Mouse (Mus musculus) midbrain, embryonic 14.5 days (tissue): ENCODE results near the gene Prdm16. TPM values are rescaled to one million over a fixed set of nuclear protein-coding genes. Genes with fewer than 3 reads are reported as not detected.
A peak's percentile ranks its signal among the peaks of the same experiment; 100 is the strongest.

Experiments used
- ATAC-seq: fragments of 200-750 bp; cut with Nextera tagmentation; 2 replicates; pipeline ENCODE4 v1.8.0; 2017; ENCODE audit warnings: moderate number of reproducible peaks, moderate library complexity; ENCODE audit not compliant: low FRiP score, low TSS enrichment
- DNase-seq: peaks from one replicate; pipeline ENCODE4 v3.0.0-alpha.2; 2015
- H3K27ac ChIP-seq: fragments of 300-500 bp; sonication (generic); replicated peaks from 2 replicates; pipeline ENCODE4 v1.5.1; 2014; ENCODE audit warnings: mild to moderate bottlenecking, low read depth, low read length, moderate library complexity
- H3K27me3 ChIP-seq: fragments of 300-500 bp; sonication (generic); 2 replicates; pipeline ENCODE4 v1.6.1; 2014; ENCODE audit warnings: low read length, control low read depth, mixed read lengths; ENCODE audit not compliant: control insufficient read depth, insufficient read depth
- H3K36me3 ChIP-seq: fragments of 300-500 bp; sonication (generic); 2 replicates; pipeline ENCODE4 v1.6.1; 2014; ENCODE audit warnings: low read length, control low read depth; ENCODE audit not compliant: control insufficient read depth, insufficient read depth
- H3K4me1 ChIP-seq: fragments of 300-500 bp; sonication (generic); 2 replicates; pipeline ENCODE4 v1.6.1; 2014; ENCODE audit warnings: mild to moderate bottlenecking, antibody characterized with exemption, low read length, control low read depth; ENCODE audit not compliant: control insufficient read depth, insufficient read depth
- H3K4me2 ChIP-seq: fragments of 300-500 bp; sonication (generic); 2 replicates; pipeline ENCODE4 v1.6.1; 2014; ENCODE audit warnings: mild to moderate bottlenecking, low read length, moderate library complexity
- H3K4me3 ChIP-seq: fragments of 300-500 bp; sonication (generic); replicated peaks from 2 replicates; pipeline ENCODE4 v1.5.1; 2014; ENCODE audit warnings: low read depth, low read length
- H3K9ac ChIP-seq: fragments of 300-500 bp; sonication (generic); replicated peaks from 2 replicates; pipeline ENCODE4 v1.6.1; 2014; ENCODE audit warnings: mild to moderate bottlenecking, low read length, moderate library complexity
- H3K9me3 ChIP-seq: fragments of 300-500 bp; sonication (generic); 2 replicates; pipeline ENCODE4 v1.6.1; 2016; ENCODE audit warnings: low read length, control low read depth, mixed read lengths; ENCODE audit not compliant: control insufficient read depth
- WGBS: fragments of 180-500 bp; shearing (Covaris S2); extraction: QIAGEN DNeasy Blood & Tissue Kit; methylation state at CpG from one replicate; pipeline ENCODE4 v1.1.7; 2014; 5-methylcytosine and 5-hydroxymethylcytosine counted together
- polyA plus RNA-seq: library from polyadenylated mRNA; unstranded; fragments of >200 nt; fragmentation: Nextera tagmentation; extraction: Ambion mirVana; gene quantifications from 2 replicates; pipeline ENCODE4 v1.2.1, GENCODE M21; 2014

Prdm16 gene
- polyA plus RNA-seq, 1 experiment from 2014 or later, result 10.1 TPM

- Histone ChIP-seq H3K4me2 (peak overlapping the region; percentile 15; the same call in 1 of the 2 replicates), H3K27ac (no peak overlapping the region; the same call in 1 of the 2 replicates), H3K9me3 (no peaks in the 10 kb centered on the region), H3K4me3 (no peak overlapping the region), H3K4me1 (peaks cover 14% of the 10 kb centered on the region; the same call in 1 of the 2 replicates), H3K27me3 (peaks cover 4% of the 10 kb centered on the region; the same call in 1 of the 2 replicates), H3K9ac (0 out of 2 replicates have a peak overlapping the region, but pooled peaks have one; percentile 3), H3K36me3 (no peaks in the 10 kb centered on the region)
- DNase-seq, result no peak
- 3% methylated on average over 10 of the region's 10 CpGs for WGBS
- ATAC-seq, result no peak
Measured at GRCm38 (mm10) chr4:154422431-154422913, 214.2 kb downstream of the Prdm16 start.

GRCm38 (mm10) chr4:154420749-154421148 lies 215.9 kb downstream of the Prdm16 start:
- Histone ChIP-seq H3K27me3 (peaks cover 4% of the 10 kb centered on the region; the same call in 1 of the 2 replicates), H3K4me2 (no peak overlapping the region), H3K9me3 (no peaks in the 10 kb centered on the region), H3K9ac (no peak overlapping the region), H3K4me1 (peaks cover 14% of the 10 kb centered on the region; the same call in 1 of the 2 replicates), H3K27ac (no peak overlapping the region), H3K36me3 (no peaks in the 10 kb centered on the region), H3K4me3 (no peak overlapping the region)
- DNase-seq (no peak), ATAC-seq (no peak)
- 82% methylated on average over 17 of the region's 17 CpGs for WGBS

GRCm38 (mm10) chr4:154419766-154420165 lies 216.9 kb downstream of the Prdm16 start:
- Histone ChIP-seq H3K4me2 (no peak overlapping the region), H3K9ac (no peak overlapping the region), H3K36me3 (no peaks in the 10 kb centered on the region), H3K4me1 (peaks cover 14% of the 10 kb centered on the region; the same call in 1 of the 2 replicates), H3K27ac (no peak overlapping the region), H3K9me3 (no peaks in the 10 kb centered on the region), H3K27me3 (peaks cover 4% of the 10 kb centered on the region; the same call in 1 of the 2 replicates), H3K4me3 (no peak overlapping the region)
- DNase-seq (no peak), ATAC-seq (no peak)
- 80% methylated on average over 4 of the region's 4 CpGs for WGBS

GRCm38 (mm10) chr4:154418993-154419392 lies 217.7 kb downstream of the Prdm16 start:
- H3K9ac ChIP-seq, result no peak overlapping the region
- H3K36me3 ChIP-seq, result no peaks in the 10 kb centered on the region
- no peak overlapping the region for H3K4me2 ChIP-seq
- H3K4me3 ChIP-seq, result no peak overlapping the region
- H3K27ac ChIP-seq, result no peak overlapping the region
- no peak for ATAC-seq
- WGBS, result 33% methylated on average over 2 of the region's 2 CpGs
- no peak for DNase-seq
- peaks cover 3% of the 10 kb centered on the region; the same call in 1 of the 2 replicates for H3K27me3 ChIP-seq
- H3K9me3 ChIP-seq, result no peaks in the 10 kb centered on the region
- peaks cover 14% of the 10 kb centered on the region; the same call in 1 of the 2 replicates for H3K4me1 ChIP-seq

- peaks cover 11% of the 10 kb centered on the region; the same call in 1 of the 2 replicates for H3K4me1 ChIP-seq
- no peak overlapping the region for H3K4me3 ChIP-seq
- no peak overlapping the region for H3K9ac ChIP-seq
- ATAC-seq (no peak), DNase-seq (no peak)
- no peak overlapping the region for H3K27ac ChIP-seq
- H3K27me3 ChIP-seq, result no peaks in the 10 kb centered on the region
- no peaks in the 10 kb centered on the region for H3K36me3 ChIP-seq
- no peaks in the 10 kb centered on the region for H3K9me3 ChIP-seq
- H3K4me2 ChIP-seq, result no peak overlapping the region
- WGBS, result 80% methylated on average over 4 of the region's 4 CpGs
Measured at GRCm38 (mm10) chr4:154418327-154418744, 218.3 kb downstream of the Prdm16 start.

- 72% methylated on average over 6 of the region's 6 CpGs for WGBS
- H3K4me3 ChIP-seq, result no peak overlapping the region
- no peaks in the 10 kb centered on the region for H3K9me3 ChIP-seq
- H3K4me2 ChIP-seq, result no peak overlapping the region
- ATAC-seq (no peak), DNase-seq (no peak)
- H3K4me1 ChIP-seq, result no peaks in the 10 kb centered on the region
- H3K27ac ChIP-seq, result no peak overlapping the region
- no peak overlapping the region for H3K9ac ChIP-seq
- no peaks in the 10 kb centered on the region for H3K27me3 ChIP-seq
- H3K36me3 ChIP-seq, result no peaks in the 10 kb centered on the region
Measured at GRCm38 (mm10) chr4:154416728-154417127, 219.9 kb downstream of the Prdm16 start.

- H3K27me3 ChIP-seq, result no peaks in the 10 kb centered on the region
- no peak overlapping the region for H3K9ac ChIP-seq
- H3K4me2 ChIP-seq, result no peak overlapping the region
- H3K4me3 ChIP-seq, result no peak overlapping the region
- ATAC-seq, result no peak
- WGBS, result 60% methylated on average over 4 of the region's 4 CpGs
- H3K36me3 ChIP-seq, result no peaks in the 10 kb centered on the region
- H3K4me1 ChIP-seq, result 0 out of 2 replicates have a peak, but pooled peaks cover under 1% of the 10 kb centered on the region
- no peak overlapping the region for H3K27ac ChIP-seq
- H3K9me3 ChIP-seq, result no peaks in the 10 kb centered on the region
- DNase-seq, result no peak
Measured at GRCm38 (mm10) chr4:154414885-154415284, 221.8 kb downstream of the Prdm16 start.

- Histone ChIP-seq H3K36me3 (no peaks in the 10 kb centered on the region), H3K27ac (no peak overlapping the region), H3K4me3 (no peak overlapping the region), H3K27me3 (no peaks in the 10 kb centered on the region), H3K9me3 (no peaks in the 10 kb centered on the region), H3K4me2 (no peak overlapping the region), H3K4me1 (0 out of 2 replicates have a peak, but pooled peaks cover 3% of the 10 kb centered on the region), H3K9ac (no peak overlapping the region)
- 74% methylated on average over 8 of the region's 8 CpGs for WGBS
- ATAC-seq, result no peak
- DNase-seq, result no peak
Measured at GRCm38 (mm10) chr4:154410559-154410958, 226.1 kb downstream of the Prdm16 start.

- no peak overlapping the region for H3K4me2 ChIP-seq
- no peaks in the 10 kb centered on the region for H3K27me3 ChIP-seq
- H3K4me1 ChIP-seq, result 0 out of 2 replicates have a peak, but pooled peaks cover 3% of the 10 kb centered on the region
- H3K4me3 ChIP-seq, result no peak overlapping the region
- no peaks in the 10 kb centered on the region for H3K9me3 ChIP-seq
- 79% methylated on average over 10 of the region's 10 CpGs for WGBS
- H3K36me3 ChIP-seq, result no peaks in the 10 kb centered on the region
- H3K27ac ChIP-seq, result 0 out of 2 replicates have a peak overlapping the region, but pooled peaks have one; percentile 32
- ATAC-seq (no peak; the same call in 1 of the 2 replicates), DNase-seq (no peak)
- H3K9ac ChIP-seq, result no peak overlapping the region
Measured at GRCm38 (mm10) chr4:154409841-154410240, 226.8 kb downstream of the Prdm16 start.
